Mouse (Mus musculus) stomach, postnatal 0 days (tissue): Measurements from ENCODE around the gene Klf16.

ENCODE experiments used
- CTCF ChIP-seq: IDR thresholded peaks from 2 replicates; pipeline ENCODE4 v1.5.1; 2016; ENCODE audit warnings: antibody characterized with exemption, low read depth, mild to moderate bottlenecking, moderate library complexity
- EP300 ChIP-seq: optimal IDR thresholded peaks from 2 replicates; pipeline ENCODE3; 2016; ENCODE audit warnings: antibody characterized with exemption

DNA sequence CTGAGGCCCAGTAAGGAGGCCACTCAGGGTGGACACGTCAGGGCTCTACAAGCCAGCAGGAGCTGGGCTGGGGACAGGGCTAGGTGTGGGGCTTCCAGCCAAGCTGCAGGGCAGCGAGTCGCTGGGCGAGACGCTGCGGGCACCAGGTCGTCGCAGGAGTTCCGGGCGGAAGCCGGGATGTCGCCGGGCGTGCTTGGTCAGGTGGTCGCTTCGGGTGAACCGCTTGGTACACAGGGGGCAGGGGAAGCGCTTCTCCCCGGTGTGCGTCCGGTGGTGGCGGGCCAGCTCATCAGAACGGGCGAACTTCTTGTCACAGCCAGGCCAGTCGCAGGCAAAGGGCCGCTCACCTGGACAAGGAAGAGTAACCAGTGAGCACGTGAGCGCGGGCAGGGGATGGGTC, 8.2 kb downstream of the Klf16 start:
- TF ChIP-seq CTCF, result no peak
- TF ChIP-seq EP300, result no peak
